Mouse (Mus musculus) limb, embryonic 15.5 days (tissue): Measurements from ENCODE around the gene Nfam1. TPM values are rescaled to one million over a fixed set of nuclear protein-coding genes. Genes with fewer than 3 reads are reported as not detected.

Source experiments
- ATAC-seq: fragments of 200-750 bp; cut with Nextera tagmentation; 2 replicates; pipeline ENCODE4 v1.8.0; 2017; ENCODE audit warnings: low read depth, moderate TSS enrichment; ENCODE audit not compliant: insufficient number of reproducible peaks, low FRiP score, low TSS enrichment
- H3K27ac ChIP-seq: fragments of 300-500 bp; sonication (generic); 2 replicates; pipeline ENCODE4 v1.5.1; 2015; ENCODE audit warnings: moderate library complexity, mild to moderate bottlenecking, inconsistent platforms
- H3K27me3 ChIP-seq: fragments of 300-500 bp; sonication (generic); 2 replicates; pipeline ENCODE4 v1.6.1; 2015; ENCODE audit warnings: inconsistent platforms
- H3K36me3 ChIP-seq: fragments of 300-500 bp; sonication (generic); 2 replicates; pipeline ENCODE4 v1.6.1; 2015; ENCODE audit warnings: inconsistent platforms
- H3K4me1 ChIP-seq: fragments of 300-500 bp; sonication (generic); 2 replicates; pipeline ENCODE4 v1.6.1; 2015; ENCODE audit warnings: inconsistent platforms
- H3K4me2 ChIP-seq: fragments of 300-500 bp; sonication (generic); 2 replicates; pipeline ENCODE4 v1.6.1; 2015; ENCODE audit warnings: mild to moderate bottlenecking, inconsistent platforms
- H3K4me3 ChIP-seq: fragments of 300-500 bp; sonication (generic); 2 replicates; pipeline ENCODE4 v1.5.1; 2015; ENCODE audit warnings: mild to moderate bottlenecking, inconsistent platforms
- H3K9ac ChIP-seq: fragments of 300-500 bp; sonication (generic); 2 replicates; pipeline ENCODE4 v1.6.1; 2015; ENCODE audit warnings: inconsistent platforms
- H3K9me3 ChIP-seq: fragments of 300-500 bp; sonication (generic); 2 replicates; pipeline ENCODE4 v1.6.1; 2016; ENCODE audit warnings: inconsistent platforms
- WGBS: fragments of 180-500 bp; shearing (Covaris S2); methylation state at CpG from one replicate; pipeline ENCODE4 v1.1.7; 2015; 5-methylcytosine and 5-hydroxymethylcytosine counted together
- polyA plus RNA-seq: library from polyadenylated mRNA; unstranded; fragments of >200 nt; fragmentation: Nextera tagmentation; extraction: Ambion mirVana; gene quantifications from 2 replicates; pipeline ENCODE4 v1.2.1, GENCODE M21; 2015

Nfam1 gene
- polyA plus RNA-seq, 1 experiment from 2014 or later, result 4.7 TPM

- H3K9me3 ChIP-seq, result no peaks in the 10 kb centered on the region
- H3K36me3 ChIP-seq, result no peaks in the 10 kb centered on the region
- H3K4me2 ChIP-seq, result peak overlapping the region; percentile 52
- WGBS, result 19% methylated on average over 6 of the region's 6 CpGs
- peak overlapping the region; percentile 24 for H3K4me3 ChIP-seq
- peaks cover 38% of the 10 kb centered on the region for H3K4me1 ChIP-seq
- peaks cover 19% of the 10 kb centered on the region for H3K27me3 ChIP-seq
- no peak overlapping the region for H3K9ac ChIP-seq
- no peak for ATAC-seq
- no peak overlapping the region; the same call in 1 of the 2 replicates for H3K27ac ChIP-seq
These were observed 65.2 kb downstream of the Nfam1 start for GRCm38 (mm10) chr15:82967947-82968346.

GRCm38 (mm10) chr15:82964266-82964825 is 68.8 kb downstream of the Nfam1 start:
- no peak overlapping the region for H3K9ac ChIP-seq
- WGBS, result 43% methylated on average over 14 of the region's 14 CpGs
- H3K9me3 ChIP-seq, result no peaks in the 10 kb centered on the region
- H3K36me3 ChIP-seq, result no peaks in the 10 kb centered on the region
- H3K27ac ChIP-seq, result peak overlapping the region; percentile 81
- H3K4me3 ChIP-seq, result peak overlapping the region; percentile 57
- H3K27me3 ChIP-seq, result peaks cover 33% of the 10 kb centered on the region
- peaks cover 63% of the 10 kb centered on the region for H3K4me1 ChIP-seq
- peak overlapping the region; percentile 55; the same call in 1 of the 2 replicates for H3K4me2 ChIP-seq
- ATAC-seq, result no peak

- peaks cover 63% of the 10 kb centered on the region for H3K4me1 ChIP-seq
- peak overlapping the region; percentile 57 for H3K4me3 ChIP-seq
- peak; percentile 20; the same call in 1 of the 2 replicates for ATAC-seq
- H3K4me2 ChIP-seq, result peak overlapping the region; percentile 55
- peaks cover 33% of the 10 kb centered on the region for H3K27me3 ChIP-seq
- peak overlapping the region; percentile 81 for H3K27ac ChIP-seq
- WGBS, result 2% methylated on average over 10 of the region's 82 CpGs
- H3K36me3 ChIP-seq, result no peaks in the 10 kb centered on the region
- H3K9ac ChIP-seq, result 0 out of 2 replicates have a peak overlapping the region, but pooled peaks have one; percentile 44
- H3K9me3 ChIP-seq, result no peaks in the 10 kb centered on the region
These were observed 69.5 kb downstream of the Nfam1 start for GRCm38 (mm10) chr15:82963556-82964156.

GRCm38 (mm10) chr15:82963090-82963489 is 70.0 kb downstream of the Nfam1 start:
- no peak for ATAC-seq
- Histone ChIP-seq H3K4me3 (peak overlapping the region; percentile 57), H3K9ac (peak overlapping the region; percentile 35), H3K4me1 (peaks cover 63% of the 10 kb centered on the region), H3K36me3 (no peaks in the 10 kb centered on the region), H3K27me3 (peaks cover 33% of the 10 kb centered on the region), H3K4me2 (peak overlapping the region; percentile 76), H3K27ac (peak overlapping the region; percentile 77), H3K9me3 (no peaks in the 10 kb centered on the region)
- WGBS, result 5% methylated on average over 36 of the region's 39 CpGs

GRCm38 (mm10) chr15:82962536-82962935 is 70.6 kb downstream of the Nfam1 start:
- Histone ChIP-seq H3K4me1 (peaks cover 62% of the 10 kb centered on the region), H3K9ac (no peak overlapping the region; the same call in 1 of the 2 replicates), H3K36me3 (no peaks in the 10 kb centered on the region), H3K4me3 (peak overlapping the region; percentile 57), H3K27me3 (peaks cover 32% of the 10 kb centered on the region), H3K27ac (0 out of 2 replicates have a peak overlapping the region, but pooled peaks have one; percentile 77), H3K9me3 (no peaks in the 10 kb centered on the region), H3K4me2 (peak overlapping the region; percentile 76)
- WGBS, result 35% methylated on average over 4 of the region's 4 CpGs
- no peak for ATAC-seq

- Histone ChIP-seq H3K27me3 (peaks cover 28% of the 10 kb centered on the region), H3K9me3 (no peaks in the 10 kb centered on the region), H3K27ac (no peak overlapping the region), H3K36me3 (no peaks in the 10 kb centered on the region), H3K4me1 (peaks cover 67% of the 10 kb centered on the region), H3K4me2 (peak overlapping the region; percentile 45), H3K4me3 (peak overlapping the region; percentile 25), H3K9ac (no peak overlapping the region)
- no peak for ATAC-seq
- WGBS, result 6% methylated on average over 26 of the region's 26 CpGs
These were observed 72.1 kb downstream of the Nfam1 start for GRCm38 (mm10) chr15:82960786-82961561.

GRCm38 (mm10) chr15:82959151-82959550 is 74.0 kb downstream of the Nfam1 start:
- H3K27me3 ChIP-seq, result peaks cover 34% of the 10 kb centered on the region
- ATAC-seq, result no peak
- H3K4me1 ChIP-seq, result peaks cover 70% of the 10 kb centered on the region
- H3K36me3 ChIP-seq, result 0 out of 2 replicates have a peak, but pooled peaks cover 3% of the 10 kb centered on the region
- 46% methylated on average over 12 of the region's 12 CpGs for WGBS
- H3K9me3 ChIP-seq, result no peaks in the 10 kb centered on the region
- H3K4me2 ChIP-seq, result no peak overlapping the region
- no peak overlapping the region for H3K27ac ChIP-seq
- H3K9ac ChIP-seq, result no peak overlapping the region
- H3K4me3 ChIP-seq, result no peak overlapping the region

- ATAC-seq, result no peak
- Histone ChIP-seq H3K9ac (no peak overlapping the region), H3K9me3 (no peaks in the 10 kb centered on the region), H3K4me2 (peak overlapping the region; percentile 31), H3K27me3 (peaks cover 43% of the 10 kb centered on the region), H3K27ac (no peak overlapping the region), H3K36me3 (0 out of 2 replicates have a peak, but pooled peaks cover 3% of the 10 kb centered on the region), H3K4me1 (peaks cover 71% of the 10 kb centered on the region), H3K4me3 (peak overlapping the region; percentile 7; the same call in 1 of the 2 replicates)
- 10% methylated on average over 16 of the region's 16 CpGs for WGBS
These were observed 74.8 kb downstream of the Nfam1 start for GRCm38 (mm10) chr15:82958253-82958701.

GRCm38 (mm10) chr15:82956721-82957120 is 76.4 kb downstream of the Nfam1 start:
- Histone ChIP-seq H3K4me1 (peaks cover 71% of the 10 kb centered on the region), H3K4me2 (no peak overlapping the region), H3K9me3 (no peaks in the 10 kb centered on the region), H3K9ac (no peak overlapping the region), H3K27me3 (peaks cover 57% of the 10 kb centered on the region), H3K27ac (no peak overlapping the region), H3K36me3 (0 out of 2 replicates have a peak, but pooled peaks cover 3% of the 10 kb centered on the region), H3K4me3 (no peak overlapping the region)
- ATAC-seq, result no peak
- WGBS, result 73% methylated on average over 4 of the region's 4 CpGs

- Histone ChIP-seq H3K4me2 (no peak overlapping the region), H3K4me1 (peaks cover 71% of the 10 kb centered on the region), H3K27ac (no peak overlapping the region), H3K27me3 (peaks cover 59% of the 10 kb centered on the region), H3K9me3 (no peaks in the 10 kb centered on the region), H3K36me3 (0 out of 2 replicates have a peak, but pooled peaks cover 3% of the 10 kb centered on the region), H3K4me3 (no peak overlapping the region), H3K9ac (no peak overlapping the region)
- ATAC-seq, result no peak
- WGBS, result 82% methylated on average over 3 of the region's 3 CpGs
These were observed 76.8 kb downstream of the Nfam1 start for GRCm38 (mm10) chr15:82956310-82956709.

- H3K4me1 ChIP-seq, result peaks cover 71% of the 10 kb centered on the region
- 0 out of 2 replicates have a peak, but pooled peaks cover 3% of the 10 kb centered on the region for H3K36me3 ChIP-seq
- no peak for ATAC-seq
- no peak overlapping the region for H3K9ac ChIP-seq
- H3K9me3 ChIP-seq, result no peaks in the 10 kb centered on the region
- 62% methylated on average over 8 of the region's 8 CpGs for WGBS
- no peak overlapping the region for H3K4me2 ChIP-seq
- no peak overlapping the region for H3K27ac ChIP-seq
- H3K4me3 ChIP-seq, result no peak overlapping the region
- H3K27me3 ChIP-seq, result peaks cover 56% of the 10 kb centered on the region
These were observed 77.8 kb downstream of the Nfam1 start for GRCm38 (mm10) chr15:82955286-82955685.
